Mouse (Mus musculus) liver, embryonic 15.5 days (tissue): Measurements from ENCODE around the gene A430005L14Rik. TPM values are rescaled to one million over a fixed set of nuclear protein-coding genes. Genes with fewer than 3 reads are reported as not detected.
"Not testable (repeated sequence)": the region's sequence is repeated elsewhere in the genome, so short reads cannot be mapped to it uniquely, and the experiment has no call there.

Experiments
- ATAC-seq: fragments of 200-750 bp; cut with Nextera tagmentation; 2 replicates; pipeline ENCODE4 v1.8.0; 2017; ENCODE audit warnings: moderate number of reproducible peaks, mild to moderate bottlenecking, moderate library complexity; ENCODE audit not compliant: insufficient read depth
- H3K27ac ChIP-seq: fragments of 300-500 bp; sonication (generic); replicated peaks from 2 replicates; pipeline ENCODE4 v1.5.1; 2015; ENCODE audit warnings: mild to moderate bottlenecking, inconsistent platforms
- H3K27me3 ChIP-seq: fragments of 300-500 bp; sonication (generic); 2 replicates; pipeline ENCODE4 v1.6.1; 2015; ENCODE audit warnings: mild to moderate bottlenecking, inconsistent platforms
- H3K36me3 ChIP-seq: fragments of 300-500 bp; sonication (generic); replicated peaks from 2 replicates; pipeline ENCODE4 v1.6.1; 2015; ENCODE audit warnings: moderate library complexity, mild to moderate bottlenecking, inconsistent platforms
- H3K4me1 ChIP-seq: fragments of 300-500 bp; sonication (generic); replicated peaks from 2 replicates; pipeline ENCODE4 v1.6.1; 2015; ENCODE audit warnings: inconsistent platforms
- H3K4me2 ChIP-seq: fragments of 300-500 bp; sonication (generic); 2 replicates; pipeline ENCODE4 v1.6.1; 2015; ENCODE audit warnings: moderate library complexity, mild to moderate bottlenecking, inconsistent platforms
- H3K4me3 ChIP-seq: fragments of 300-500 bp; sonication (generic); replicated peaks from 2 replicates; pipeline ENCODE4 v1.5.1; 2015; ENCODE audit warnings: mild to moderate bottlenecking, inconsistent platforms
- H3K9ac ChIP-seq: fragments of 300-500 bp; sonication (generic); 2 replicates; pipeline ENCODE4 v1.6.1; 2015; ENCODE audit warnings: moderate library complexity, mild to moderate bottlenecking, inconsistent platforms
- H3K9me3 ChIP-seq: fragments of 300-500 bp; sonication (generic); replicated peaks from 2 replicates; pipeline ENCODE4 v1.6.1; 2016; ENCODE audit warnings: inconsistent platforms
- WGBS: fragments of 180-500 bp; shearing (Covaris S2); methylation state at CpG from one replicate; pipeline ENCODE4 v1.1.7; 2015; ENCODE audit warnings: mixed read lengths; ENCODE audit not compliant: insufficient replicate concordance; 5-methylcytosine and 5-hydroxymethylcytosine counted together
- polyA plus RNA-seq: library from polyadenylated mRNA; unstranded; fragments of >200 nt; fragmentation: Nextera tagmentation; extraction: Ambion mirVana; gene quantifications from 2 replicates; pipeline ENCODE4 v1.2.1, GENCODE M21; 2015

The A430005L14Rik gene
- polyA plus RNA-seq: 50.2 and 53.7 TPM in 2 replicates

DNA sequence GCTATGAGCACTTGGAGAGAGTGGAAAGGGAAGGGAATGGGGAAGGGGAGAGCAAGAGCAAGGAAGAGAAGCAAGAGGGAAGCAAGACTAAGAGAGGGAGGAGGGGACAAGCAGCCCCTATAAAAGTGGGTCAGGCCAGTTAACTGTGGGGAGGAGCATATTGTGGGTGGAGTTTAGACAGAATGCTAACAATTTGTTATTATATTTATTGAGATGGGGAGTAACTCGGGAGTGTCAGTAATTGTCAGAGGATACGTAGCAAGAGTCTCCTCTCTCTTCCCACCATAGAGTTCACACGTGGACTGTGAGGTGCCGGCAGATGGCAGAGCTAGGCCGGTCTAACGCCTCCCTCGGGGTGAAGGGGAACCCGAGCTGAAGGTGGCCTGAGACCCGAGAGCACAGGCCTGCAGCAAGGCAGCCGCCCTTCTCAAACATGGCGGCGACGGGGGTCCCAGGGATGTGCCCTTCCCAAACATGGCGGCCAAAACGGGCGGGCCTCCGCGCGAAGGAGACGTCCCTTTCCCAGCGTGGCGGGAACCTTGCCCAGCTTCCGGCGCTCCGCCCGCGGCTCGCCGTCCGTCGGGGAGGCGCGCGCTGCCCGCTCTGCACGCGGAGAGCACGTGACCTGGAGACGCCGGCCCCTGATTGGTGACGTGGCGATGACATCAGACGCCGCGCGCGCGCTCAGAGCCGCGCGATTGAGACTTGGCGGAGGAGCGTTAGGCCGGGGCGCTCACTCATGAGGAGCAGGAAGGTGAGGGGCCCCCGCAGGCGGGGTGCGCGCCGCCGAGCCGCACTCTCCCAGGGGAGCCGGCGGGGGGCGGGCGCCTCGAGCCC lies at the start of gene A430005L14Rik:
Gene A430005L14Rik (plus strand): TSS at position 669 of the 837 bp plus-strand sequence.
- Histone ChIP-seq H3K27me3 (peaks cover 27% of the 10 kb centered on the region), H3K4me3 (peak within 1 kb of the TSS; percentile 92), H3K4me1 (peaks cover 20% of the 10 kb centered on the region), H3K9me3 (no peaks in the 10 kb centered on the region), H3K36me3 (peaks cover 24% of the 10 kb centered on the region), H3K4me2 (peak within 1 kb of the TSS; percentile 83), H3K27ac (peak within 1 kb of the TSS; percentile 93), H3K9ac (peak within 1 kb of the TSS; percentile 97)
- ATAC-seq: peak; percentile 97
- 2% methylated on average over 64 of the region's 67 CpGs for WGBS

DNA sequence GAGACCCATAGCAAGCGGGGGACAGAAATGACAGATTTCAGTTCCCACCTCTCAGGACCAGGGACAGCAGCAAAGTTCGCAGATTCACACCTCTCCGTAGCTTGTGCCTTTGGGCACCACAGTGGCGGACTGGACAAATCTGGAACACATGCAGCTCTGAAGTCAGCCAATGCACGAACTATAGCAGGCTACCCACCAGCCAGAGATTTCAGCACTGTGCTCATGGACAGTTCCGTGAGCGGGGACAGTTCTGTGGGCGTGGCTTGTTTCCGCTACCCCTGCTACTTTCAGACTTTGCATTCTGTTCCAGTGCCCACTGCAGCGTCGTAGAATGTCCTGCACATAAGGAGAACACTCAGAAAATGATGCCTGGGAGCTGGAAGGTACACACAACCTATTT lies 49.5 kb upstream of the A430005L14Rik start:
- Histone ChIP-seq H3K9me3 (no peaks in the 10 kb centered on the region), H3K27ac (no peak overlapping the region), H3K36me3 (no peaks in the 10 kb centered on the region), H3K4me3 (no peak overlapping the region), H3K4me2 (no peak overlapping the region), H3K27me3 (no peaks in the 10 kb centered on the region), H3K9ac (no peak overlapping the region), H3K4me1 (no peaks in the 10 kb centered on the region)
- ATAC-seq: no peak
- 27% methylated on average over 11 of the region's 11 CpGs for WGBS

DNA sequence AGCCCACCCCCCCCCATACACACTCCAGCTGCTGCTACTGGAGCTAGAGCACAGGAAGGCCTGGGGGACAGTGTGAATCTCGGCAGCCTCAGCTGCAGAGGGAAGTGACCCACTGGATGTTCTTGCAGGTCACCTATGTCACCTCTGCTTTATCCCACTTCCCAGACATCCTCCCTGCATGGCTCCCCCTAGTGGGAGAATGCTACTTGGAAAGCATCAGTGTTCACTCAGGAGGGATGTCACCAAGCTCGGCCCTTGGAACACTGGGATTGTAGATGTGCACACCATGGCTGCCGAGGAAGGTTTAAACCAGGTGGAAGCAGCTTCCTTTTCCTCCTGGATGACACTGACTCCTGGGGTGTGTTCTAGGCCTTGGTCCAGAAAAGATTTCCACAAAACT lies 43.4 kb upstream of the A430005L14Rik start:
- ATAC-seq: no peak
- no peak overlapping the region for H3K4me2 ChIP-seq
- H3K36me3 ChIP-seq: no peaks in the 10 kb centered on the region
- H3K4me3 ChIP-seq: no peak overlapping the region
- H3K27ac ChIP-seq: no peak overlapping the region
- H3K9ac ChIP-seq: no peak overlapping the region
- no peaks in the 10 kb centered on the region for H3K27me3 ChIP-seq
- H3K9me3 ChIP-seq: no peaks in the 10 kb centered on the region
- 62% methylated on average over 3 of the region's 3 CpGs for WGBS
- H3K4me1 ChIP-seq: no peaks in the 10 kb centered on the region

DNA sequence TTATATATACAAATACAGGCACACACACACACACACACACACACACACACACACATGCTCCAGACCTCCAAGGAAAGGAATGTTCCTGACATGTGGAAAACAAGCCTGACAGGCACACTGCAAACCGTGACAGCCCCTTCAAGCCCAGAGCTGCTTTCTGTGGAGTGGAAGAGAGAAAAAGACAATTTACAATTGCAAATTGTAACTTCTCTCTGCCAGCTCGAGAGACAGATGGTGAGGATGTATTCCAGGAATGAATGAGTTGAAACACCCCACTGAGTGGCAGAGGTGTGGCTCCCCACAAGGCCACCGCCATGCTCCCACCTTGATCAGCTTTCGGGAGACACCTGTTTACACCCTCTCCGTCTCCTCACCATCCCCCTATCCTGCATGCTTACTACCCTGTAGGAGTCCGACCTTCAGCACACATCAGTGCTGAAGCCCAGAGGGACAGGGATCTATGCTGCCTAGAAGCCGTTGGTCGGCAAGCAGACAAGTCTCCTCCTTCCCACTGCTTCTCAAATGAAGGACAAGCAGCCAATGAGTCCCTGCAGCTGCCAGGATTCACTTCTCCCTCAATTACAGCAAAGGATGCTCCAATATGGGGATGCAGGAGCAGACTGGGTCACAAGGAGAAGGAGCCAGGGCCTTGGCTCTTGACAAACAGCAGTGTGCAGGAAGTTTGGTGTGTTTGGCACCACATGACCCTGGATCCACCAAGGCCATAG lies 39.1 kb upstream of the A430005L14Rik start:
- no peaks in the 10 kb centered on the region for H3K9me3 ChIP-seq
- no peaks in the 10 kb centered on the region for H3K4me1 ChIP-seq
- no peak overlapping the region for H3K4me2 ChIP-seq
- no peak overlapping the region for H3K27ac ChIP-seq
- ATAC-seq: no peak
- no peaks in the 10 kb centered on the region for H3K27me3 ChIP-seq
- H3K4me3 ChIP-seq: no peak overlapping the region
- H3K36me3 ChIP-seq: no peaks in the 10 kb centered on the region
- H3K9ac ChIP-seq: no peak overlapping the region
- 35% methylated on average over 8 of the region's 8 CpGs for WGBS

DNA sequence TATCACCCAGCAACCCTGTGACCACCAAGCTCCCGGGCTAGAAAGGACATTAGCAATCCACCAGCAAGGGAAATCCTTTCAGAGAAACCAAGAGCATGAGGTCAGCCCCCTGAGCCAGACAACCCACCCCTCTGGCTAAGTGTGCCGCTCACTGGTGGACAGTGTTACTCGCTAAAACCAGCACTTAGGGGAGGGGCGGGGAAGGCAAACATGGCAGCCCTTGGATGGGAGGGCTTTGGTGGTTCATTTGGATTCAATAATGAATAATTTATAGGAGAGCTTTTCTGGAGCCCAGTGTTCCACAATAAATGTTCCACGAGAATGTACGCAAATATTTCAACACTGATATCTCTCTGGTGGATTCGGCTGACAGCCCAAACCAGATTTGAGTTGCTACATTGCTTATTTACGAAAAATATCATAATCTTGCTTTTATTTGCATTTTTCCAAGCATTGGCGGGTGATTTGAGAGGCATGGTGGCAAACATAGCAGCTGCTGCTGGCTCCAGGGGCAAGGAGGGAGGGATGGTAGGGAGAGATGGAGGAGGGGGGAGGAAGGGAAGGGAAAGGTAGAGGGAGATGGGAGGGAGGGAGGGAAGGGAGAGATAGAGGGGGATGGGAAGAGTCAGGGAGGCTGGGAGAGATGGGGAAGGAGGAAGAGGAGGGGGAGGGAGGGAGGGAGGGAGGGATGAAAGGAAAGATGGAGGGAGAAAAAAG lies 36.4 kb upstream of the A430005L14Rik start:
- Histone ChIP-seq H3K4me1 (no peaks in the 10 kb centered on the region), H3K36me3 (no peaks in the 10 kb centered on the region), H3K4me2 (no peak overlapping the region), H3K9me3 (no peaks in the 10 kb centered on the region), H3K27ac (no peak overlapping the region), H3K27me3 (no peaks in the 10 kb centered on the region), H3K9ac (no peak overlapping the region), H3K4me3 (no peak overlapping the region)
- 54% methylated on average over 9 of the region's 9 CpGs for WGBS
- no peak for ATAC-seq

DNA sequence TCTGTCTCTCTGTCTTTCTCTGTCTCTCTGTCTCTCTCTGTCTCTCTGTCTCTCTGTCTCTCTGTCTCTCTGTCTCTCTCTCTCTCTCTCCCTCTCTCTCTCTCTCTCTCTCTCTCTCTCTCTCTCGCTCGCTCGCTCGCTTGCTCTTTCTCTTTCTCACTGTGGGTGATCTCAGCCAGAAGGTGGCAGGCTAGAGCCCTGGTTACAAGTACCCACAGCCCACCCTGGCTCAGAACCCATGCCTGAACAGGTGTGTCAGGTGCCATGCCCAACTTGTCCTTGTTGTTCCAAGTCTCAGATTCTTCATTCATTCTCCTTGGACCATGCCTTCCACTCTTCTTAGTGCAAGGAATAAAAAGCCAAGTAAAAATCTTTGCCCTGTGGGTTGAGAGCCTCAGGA lies 34.9 kb upstream of the A430005L14Rik start:
- H3K4me2 ChIP-seq, H3K4me3 ChIP-seq, H3K9me3 ChIP-seq, H3K27ac ChIP-seq, H3K36me3 ChIP-seq, H3K4me1 ChIP-seq, H3K9ac ChIP-seq, H3K27me3 ChIP-seq, ATAC-seq: not testable (repeated sequence)
- 35% methylated on average over 4 of the region's 4 CpGs for WGBS

DNA sequence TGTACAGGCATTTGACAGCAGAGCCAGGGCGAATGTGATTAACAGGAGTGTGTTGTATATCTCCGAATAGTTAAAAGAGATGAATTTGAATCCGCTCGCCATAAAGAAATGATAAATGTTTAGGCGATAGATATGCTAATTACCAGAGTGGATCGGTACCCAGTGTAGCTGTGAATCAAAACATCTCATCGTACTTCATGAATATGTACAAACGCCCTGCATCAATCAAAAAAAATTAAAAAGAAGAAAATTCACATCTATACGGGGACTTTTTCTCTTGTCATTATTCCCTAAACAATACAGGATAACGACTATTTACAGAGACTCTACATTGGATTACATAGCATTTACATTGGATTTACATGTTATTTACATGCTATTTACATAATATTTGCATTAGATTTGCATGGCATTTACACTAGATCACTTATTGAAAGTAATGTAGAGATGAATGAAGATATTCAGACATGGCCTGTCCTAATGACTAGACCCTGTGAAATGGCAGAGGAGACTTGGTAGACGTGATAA lies 28.2 kb upstream of the A430005L14Rik start:
- H3K27me3 ChIP-seq: no peaks in the 10 kb centered on the region
- 70% methylated on average over 11 of the region's 11 CpGs for WGBS
- H3K4me3 ChIP-seq: no peak overlapping the region
- ATAC-seq: no peak
- no peaks in the 10 kb centered on the region for H3K36me3 ChIP-seq
- H3K9me3 ChIP-seq: no peaks in the 10 kb centered on the region
- no peak overlapping the region for H3K4me2 ChIP-seq
- no peak overlapping the region for H3K27ac ChIP-seq
- no peaks in the 10 kb centered on the region for H3K4me1 ChIP-seq
- H3K9ac ChIP-seq: no peak overlapping the region

DNA sequence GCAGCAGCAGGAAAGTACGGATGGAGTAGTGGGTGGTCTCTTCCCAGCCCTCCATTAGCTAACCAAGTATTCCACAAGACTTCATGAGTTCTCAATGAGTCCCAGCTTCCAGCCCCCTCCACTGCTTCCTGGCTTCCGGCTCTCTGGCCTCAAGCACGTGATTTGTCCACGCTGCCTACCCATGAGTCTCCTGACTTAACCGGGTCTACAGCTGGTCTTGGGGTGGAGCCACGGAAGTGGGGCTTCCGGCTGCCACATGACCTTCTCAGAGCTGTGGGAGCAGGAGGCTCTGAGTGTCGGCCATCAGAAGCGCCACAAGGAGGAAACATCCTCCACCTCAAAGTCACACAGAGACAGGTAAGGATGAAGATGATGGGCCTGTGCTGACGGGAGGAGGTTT lies 27.6 kb upstream of the A430005L14Rik start:
- no peak for ATAC-seq
- H3K4me1 ChIP-seq: no peaks in the 10 kb centered on the region
- H3K36me3 ChIP-seq: no peaks in the 10 kb centered on the region
- 48% methylated on average over 10 of the region's 10 CpGs for WGBS
- H3K9me3 ChIP-seq: no peaks in the 10 kb centered on the region
- no peak overlapping the region for H3K27ac ChIP-seq
- H3K27me3 ChIP-seq: no peaks in the 10 kb centered on the region
- H3K9ac ChIP-seq: no peak overlapping the region
- no peak overlapping the region for H3K4me2 ChIP-seq
- H3K4me3 ChIP-seq: no peak overlapping the region

DNA sequence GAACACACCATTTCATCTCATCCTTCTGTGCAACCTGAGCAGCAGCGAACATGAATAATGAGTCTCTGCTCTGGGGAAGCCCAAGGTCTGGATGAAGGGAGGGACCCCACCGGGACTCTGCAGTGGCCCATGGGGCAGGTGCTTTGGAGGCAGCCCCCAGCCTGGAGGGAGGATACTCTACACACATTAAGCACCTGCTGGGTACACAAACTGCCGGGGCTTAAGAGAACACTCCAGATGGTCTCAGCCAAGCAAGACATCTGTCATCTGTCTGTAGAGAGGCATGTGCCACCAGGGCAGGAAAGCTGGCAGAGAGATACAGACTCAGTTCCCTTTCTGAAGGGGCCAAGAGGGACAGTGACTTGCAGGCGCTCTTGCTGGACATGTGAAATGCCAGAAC lies 27.1 kb upstream of the A430005L14Rik start:
- no peaks in the 10 kb centered on the region for H3K9me3 ChIP-seq
- H3K36me3 ChIP-seq: no peaks in the 10 kb centered on the region
- 52% methylated on average over 4 of the region's 4 CpGs for WGBS

DNA sequence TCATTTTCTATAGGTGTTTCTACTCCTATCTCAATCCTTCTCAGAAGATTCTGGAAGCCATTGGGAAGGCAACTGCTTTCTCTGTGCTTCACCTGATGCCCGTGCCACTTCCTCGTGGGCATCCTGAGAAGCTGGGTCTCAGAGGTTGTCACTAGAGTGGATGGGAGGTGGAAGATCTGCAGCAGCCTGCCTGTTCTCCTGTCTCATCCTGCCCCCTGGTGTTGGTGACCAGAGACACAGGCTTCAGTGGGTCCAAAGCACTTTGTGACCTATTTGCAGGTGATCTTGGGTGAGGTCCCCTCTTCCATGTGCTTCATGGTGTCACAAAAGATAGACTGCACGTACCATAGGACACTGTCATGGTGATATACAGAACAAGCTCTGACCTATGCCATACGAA lies 13.8 kb upstream of the A430005L14Rik start:
- WGBS: 40% methylated on average over 4 of the region's 4 CpGs
- H3K4me2 ChIP-seq: no peak overlapping the region
- no peak for ATAC-seq

More for the DNA sequence above, 27.1 kb upstream of the A430005L14Rik start:
- ATAC-seq: no peak
- H3K4me1 ChIP-seq: no peaks in the 10 kb centered on the region
- no peaks in the 10 kb centered on the region for H3K27me3 ChIP-seq
- no peak overlapping the region for H3K4me2 ChIP-seq
- no peak overlapping the region for H3K27ac ChIP-seq
- H3K9ac ChIP-seq: no peak overlapping the region
- H3K4me3 ChIP-seq: no peak overlapping the region

DNA sequence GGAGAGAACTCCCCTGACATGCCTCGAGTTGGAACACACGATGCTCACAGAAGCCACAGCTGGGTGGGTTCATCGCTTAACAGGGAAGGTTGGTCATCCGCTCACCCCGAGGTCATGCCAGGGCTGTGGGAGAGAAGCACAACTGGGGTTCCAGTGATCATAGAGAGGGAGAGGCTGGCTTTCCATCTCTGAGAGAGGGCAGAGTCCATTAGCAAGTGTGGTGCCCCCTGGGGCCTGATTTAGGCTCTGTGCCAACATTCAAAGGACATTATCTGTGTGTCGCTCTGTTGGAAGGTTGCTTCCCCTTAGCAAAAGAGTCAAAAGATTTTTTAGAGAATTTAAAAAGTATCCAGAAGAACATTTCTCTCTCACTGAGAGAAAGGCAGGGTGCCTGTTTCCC lies 12.8 kb upstream of the A430005L14Rik start:
- H3K36me3 ChIP-seq: no peaks in the 10 kb centered on the region
- H3K27ac ChIP-seq: no peak overlapping the region
- no peak overlapping the region for H3K4me2 ChIP-seq
- WGBS: 41% methylated on average over 6 of the region's 6 CpGs
- H3K9me3 ChIP-seq: no peaks in the 10 kb centered on the region
- H3K9ac ChIP-seq: no peak overlapping the region
- no peak overlapping the region for H3K4me3 ChIP-seq
- no peaks in the 10 kb centered on the region for H3K4me1 ChIP-seq
- peaks cover 33% of the 10 kb centered on the region for H3K27me3 ChIP-seq
- no peak for ATAC-seq

More for the DNA sequence above, 13.8 kb upstream of the A430005L14Rik start:
- H3K36me3 ChIP-seq: no peaks in the 10 kb centered on the region
- no peaks in the 10 kb centered on the region for H3K4me1 ChIP-seq
- H3K9ac ChIP-seq: no peak overlapping the region
- H3K4me3 ChIP-seq: no peak overlapping the region
- peaks cover 28% of the 10 kb centered on the region for H3K27me3 ChIP-seq
- H3K9me3 ChIP-seq: no peaks in the 10 kb centered on the region
- H3K27ac ChIP-seq: no peak overlapping the region
